Mouse (Mus musculus) cerebellum, postnatal 10 days (tissue): ENCODE data around the gene Olfr615.
"Not testable (repeated sequence)": the region's sequence is repeated elsewhere in the genome, so short reads cannot be mapped to it uniquely, and the experiment has no call there.

Experiments
- DNase-seq, 2 experiments: peaks; one replicate each; pipeline ENCODE4 v3.0.0; 2021; ENCODE audit warnings: mixed read lengths in 2 of 2

Olfr615 gene

GRCm38 (mm10) chr7:103555779-103556178, at the start of gene Olfr615:
Gene Olfr615, plus strand, starts transcription at chr7:103556079.
- DNase-seq = no peak

- DNase-seq = no peak
Observed at GRCm38 (mm10) chr7:103512022-103512421, 43.9 kb upstream of the Olfr615 start, which contains the start of gene Olfr610. Gene Olfr610, minus strand, starts transcription at chr7:103512122.

- not testable (repeated sequence) for DNase-seq
Observed at GRCm38 (mm10) chr7:103520746-103521145, 35.1 kb upstream of the Olfr615 start, which contains the start of gene Olfr611. Gene Olfr611, minus strand, starts transcription at chr7:103520846.

DNA sequence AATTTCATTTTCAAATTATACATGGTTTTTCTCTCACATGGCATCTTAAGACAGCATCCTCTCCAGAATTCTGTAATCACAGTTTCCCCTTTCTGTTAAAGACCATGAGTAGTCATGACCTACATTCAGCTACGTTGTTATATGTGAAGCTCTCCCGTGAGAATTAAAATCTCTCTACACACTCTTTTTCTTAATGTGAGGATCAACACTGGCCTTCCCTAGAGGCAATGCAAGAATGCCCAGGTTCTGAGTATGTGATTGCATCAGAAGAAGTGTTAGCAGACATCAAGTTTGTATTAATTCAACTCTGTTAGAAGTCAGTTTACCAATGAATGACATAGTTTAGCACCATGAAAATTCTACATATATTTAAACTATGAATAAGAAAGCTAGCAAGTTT, 13.3 kb upstream of the Olfr615 start, which contains the start of gene Olfr612:
TSS of gene Olfr612 (minus strand) at position 101 of the 400 bp plus-strand sequence.
- DNase-seq = not testable (repeated sequence)

- no peak for DNase-seq
Observed at GRCm38 (mm10) chr7:103547774-103548173, 8.1 kb upstream of the Olfr615 start, which contains the start of gene Olfr613. Gene Olfr613, plus strand, starts transcription at chr7:103548074.

DNA sequence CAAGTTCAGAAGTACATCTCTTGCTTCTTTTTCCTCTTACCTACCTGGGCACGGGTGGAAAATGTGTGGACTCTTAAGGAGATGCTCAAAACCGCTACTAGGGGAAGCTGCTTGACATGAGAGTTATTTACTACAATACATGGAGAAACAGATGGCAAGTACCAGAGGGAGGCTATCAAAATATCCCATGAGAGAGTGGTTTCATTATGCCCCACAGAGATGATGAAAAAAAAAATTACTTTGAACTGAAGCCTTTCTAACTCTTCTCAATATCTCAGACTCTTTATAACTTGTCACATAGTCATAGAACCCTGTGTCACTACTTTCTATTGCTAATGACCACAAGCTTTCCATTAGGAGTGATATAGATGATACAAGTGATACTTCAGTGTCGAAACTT, 13.2 kb downstream of the Olfr615 start, which contains the start of gene Olfr616:
TSS of gene Olfr616 (minus strand) at position 101 of the 400 bp plus-strand sequence.
- DNase-seq = no peak

DNA sequence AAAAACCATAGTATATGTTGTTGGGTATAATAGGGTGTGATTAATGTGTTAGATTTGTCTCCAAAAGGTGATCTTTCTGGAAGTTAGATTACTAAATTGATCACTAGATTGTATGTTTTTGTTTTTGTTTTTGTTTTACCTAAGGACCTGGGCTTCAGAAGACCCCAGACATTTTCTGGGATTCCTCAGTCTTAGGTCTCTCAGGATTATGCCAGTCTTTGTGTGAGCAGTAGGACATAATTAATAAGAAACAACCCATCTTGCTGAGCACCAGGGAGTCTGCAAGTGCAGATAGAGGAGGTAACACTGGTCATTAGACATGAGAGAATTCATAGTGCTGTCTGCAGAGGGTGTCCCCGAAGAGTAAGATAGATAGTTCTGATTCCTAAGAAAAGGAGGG, 16.9 kb downstream of the Olfr615 start, which contains the start of gene Olfr617:
TSS of gene Olfr617 (plus strand) at position 301 of the 400 bp plus-strand sequence.
- DNase-seq = no peak

DNA sequence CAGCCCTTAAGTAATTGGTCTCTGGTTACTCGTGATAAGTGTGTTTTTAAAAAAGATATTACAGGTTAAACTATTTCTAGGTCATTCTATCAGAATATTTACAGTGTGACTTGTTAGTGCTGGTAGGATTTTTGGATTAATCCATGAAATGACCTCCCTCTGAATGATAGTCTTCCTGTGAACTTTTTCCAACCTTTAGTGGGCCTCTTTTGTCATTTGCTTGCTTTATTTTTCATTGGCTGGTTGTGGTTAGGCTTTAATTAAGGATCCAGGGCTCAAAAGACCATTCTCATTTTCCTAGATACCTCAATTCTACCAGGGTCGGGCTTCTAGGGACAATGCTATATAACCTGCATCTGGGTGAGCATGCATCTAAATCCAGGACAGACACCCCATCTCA, 33.9 kb downstream of the Olfr615 start, which contains the start of gene Olfr618:
TSS of gene Olfr618 (plus strand) at position 301 of the 400 bp plus-strand sequence.
- no peak for DNase-seq

GRCm38 (mm10) chr7:103600275-103600674, 44.4 kb downstream of the Olfr615 start, which contains the start of gene Olfr619:
Gene Olfr619, plus strand, starts transcription at chr7:103600575.
- DNase-seq = no peak

- no peak for DNase-seq
Observed at GRCm38 (mm10) chr7:103607425-103607824, 51.5 kb downstream of the Olfr615 start.

DNA sequence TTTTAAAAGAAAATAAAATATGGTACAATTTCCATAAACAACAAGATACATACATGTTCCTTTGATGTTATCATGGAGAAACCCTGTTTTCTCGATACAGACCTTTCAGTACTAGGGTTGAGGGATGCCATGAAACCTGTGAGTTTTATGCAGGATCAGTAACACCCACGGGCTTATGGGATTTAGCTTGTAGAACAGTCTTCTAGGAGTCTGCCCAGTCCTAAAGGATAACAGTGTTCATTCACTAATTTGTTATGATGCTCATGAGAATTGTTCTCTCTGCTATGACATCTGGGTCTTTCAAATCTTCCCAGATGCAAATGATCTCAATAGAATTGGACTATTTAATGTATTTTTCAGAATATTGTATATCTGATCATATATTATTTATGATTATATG, 56.6 kb downstream of the Olfr615 start, which contains the start of gene Olfr620:
TSS of gene Olfr620 (minus strand) at position 101 of the 400 bp plus-strand sequence.
- DNase-seq = no peak
